Comparison of ENCODE assay signal across 16 mouse cellular contexts in genomic region chr7:87626251-87626650, GRCm38 (mm10).
"Had no signal": no experiment of that assay in that cellular context is flagged by ENCODE, and none has a peak within 500 bp of the region (broad histone marks: within the 10 kb centered on the region; RNA-seq: fewer than 3 reads in every experiment).

No protein-coding gene starts in this region.

- H3K27ac ChIP-seq: neural tube, embryonic 13.5 days; neural tube, embryonic 15.5 days; stomach, embryonic 15.5 days; stomach, postnatal 0 days had no signal

- DNase-seq: retina, postnatal 1 day; right cerebral cortex, adult 18-20 months; right cerebral cortex, postnatal 14 days; right cerebral cortex, postnatal 25 days; right cerebral cortex, postnatal 4 days; spleen, adult 18-20 months; thymus, adult 18-20 months; thymus, adult 2 months; thymus, postnatal 14 days; thymus, postnatal 25 days; thymus, postnatal 36 days; thymus, postnatal 4 days had no signal

- H3K4me3 ChIP-seq: neural tube, embryonic 13.5 days; neural tube, embryonic 15.5 days; stomach, embryonic 15.5 days had no signal
